Mouse (Mus musculus) testis, adult 2 months (tissue): ENCODE results near the gene Cbx2.

ENCODE experiments used
- CTCF ChIP-seq: fragments of 200-500 bp; IDR thresholded peaks from 2 replicates; pipeline ENCODE4 v1.5.1; 2012; ENCODE audit warnings: low read depth, mild to moderate bottlenecking, inconsistent platforms, low read length, moderate library complexity; ENCODE audit not compliant: control insufficient read depth, insufficient read depth, insufficient replicate concordance
- POLR2A ChIP-seq: fragments of 200-500 bp; IDR thresholded peaks from 2 replicates; pipeline ENCODE4 v1.6.1; 2012; ENCODE audit warnings: low read depth, mild to moderate bottlenecking, inconsistent platforms, low read length, moderate library complexity; ENCODE audit not compliant: control insufficient read depth

DNA sequence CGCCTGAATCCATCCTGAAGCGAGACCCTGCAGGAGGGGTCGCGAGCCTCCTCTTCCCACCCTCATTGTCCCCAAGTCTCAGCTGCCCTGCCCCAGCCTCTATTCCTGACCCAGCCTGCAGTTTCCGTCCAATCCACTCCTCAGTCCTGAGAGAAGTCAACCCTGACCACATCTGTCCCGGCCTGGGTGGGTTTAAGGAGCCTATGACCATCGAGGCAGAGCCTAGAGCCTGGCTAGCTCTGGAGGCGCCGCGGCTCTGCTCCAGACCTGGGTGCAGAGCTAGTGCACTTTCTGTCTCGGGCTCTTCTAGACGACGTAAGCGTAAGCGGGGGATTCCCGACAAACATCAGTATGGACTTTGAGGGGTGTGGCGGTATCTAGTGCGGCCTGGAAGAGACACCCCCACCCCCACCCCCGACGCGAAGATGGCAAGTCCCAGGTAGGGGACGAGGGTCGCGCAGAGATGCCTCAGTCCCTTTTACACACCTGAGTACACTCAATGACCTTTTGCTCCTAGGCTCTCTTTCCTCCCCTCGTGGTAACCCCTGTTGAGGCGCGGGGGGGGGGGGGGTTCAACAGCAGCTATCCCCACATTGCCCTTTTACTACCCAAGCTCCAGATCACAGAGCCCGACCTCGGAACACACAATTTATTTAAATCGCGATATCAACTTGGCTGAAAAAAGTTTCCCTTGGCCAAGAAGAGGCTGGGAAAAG, 19.1 kb downstream of the Cbx2 start:
- TF ChIP-seq CTCF (no peak), POLR2A (no peak)
